Mouse (Mus musculus): ENCODE results near the gene Nme2.

Gene Nme2

DNA sequence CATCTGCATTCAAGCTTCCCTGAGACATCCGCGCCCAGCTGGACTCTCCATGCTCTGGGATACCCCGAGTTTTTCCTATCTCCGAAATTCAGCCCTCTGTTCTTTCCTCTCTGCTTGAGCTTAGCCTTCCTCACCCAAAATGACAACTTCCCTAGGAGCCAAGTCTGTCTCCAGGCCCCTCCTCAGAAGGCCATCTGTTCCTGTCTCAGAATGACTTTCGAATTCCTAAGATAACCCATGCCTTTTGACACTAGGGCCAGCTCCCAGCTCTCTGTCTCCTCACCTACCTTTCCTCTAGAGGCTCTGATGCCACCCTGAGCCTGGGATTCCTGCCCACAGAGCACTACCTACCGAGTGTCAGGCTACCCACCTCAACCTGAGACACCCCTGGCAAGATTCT, at the start of gene Nme2:
Gene Nme2 (minus strand): TSS at position 101 of the 400 bp plus-strand sequence.
- DNase-seq (ENCODE audit: extremely low spot score, low read depth, low spot score): no peak

DNA sequence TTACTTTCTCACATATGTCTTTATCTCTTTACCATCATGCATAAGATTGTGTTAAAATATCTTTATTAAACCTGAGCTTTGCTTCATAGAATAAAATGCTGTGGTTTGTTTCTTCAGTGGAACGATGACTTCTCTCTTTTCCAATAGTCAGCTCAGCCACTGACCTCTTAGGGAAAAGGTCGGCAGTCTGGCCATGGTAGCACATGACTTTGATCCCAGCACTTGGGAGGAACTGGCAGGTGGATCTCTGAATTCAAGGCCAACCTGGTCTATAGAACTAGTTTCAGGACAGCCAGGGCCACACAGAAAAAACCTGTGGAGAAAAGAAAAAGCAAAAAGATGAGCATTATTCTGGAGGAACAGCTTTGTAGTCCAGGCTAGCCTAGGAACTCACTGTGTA, 47.3 kb upstream of the Nme2 start:
- no peak for DNase-seq (ENCODE audit: extremely low spot score, low read depth, low spot score)

DNA sequence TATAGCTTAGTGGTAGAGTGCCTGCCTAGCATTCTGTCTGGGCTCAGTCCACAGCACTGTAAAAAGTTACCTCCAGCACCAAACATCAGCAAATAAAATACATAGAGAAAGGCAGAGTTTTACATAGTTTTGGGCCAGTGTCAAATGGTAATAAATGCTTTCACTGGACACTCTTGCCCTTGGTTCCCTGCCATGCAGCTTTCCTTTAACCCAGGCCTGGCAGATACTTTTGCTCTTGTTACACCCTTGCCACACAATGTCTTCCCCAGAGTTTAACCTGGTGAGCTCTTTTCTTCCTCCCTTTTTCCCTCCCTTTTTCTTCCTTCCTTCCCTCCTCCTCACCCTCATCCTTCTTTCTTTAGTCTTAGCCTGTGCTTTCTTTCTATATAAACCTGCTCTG, 43.2 kb upstream of the Nme2 start:
- no peak for DNase-seq (ENCODE audit: extremely low spot score, low read depth, low spot score)

DNA sequence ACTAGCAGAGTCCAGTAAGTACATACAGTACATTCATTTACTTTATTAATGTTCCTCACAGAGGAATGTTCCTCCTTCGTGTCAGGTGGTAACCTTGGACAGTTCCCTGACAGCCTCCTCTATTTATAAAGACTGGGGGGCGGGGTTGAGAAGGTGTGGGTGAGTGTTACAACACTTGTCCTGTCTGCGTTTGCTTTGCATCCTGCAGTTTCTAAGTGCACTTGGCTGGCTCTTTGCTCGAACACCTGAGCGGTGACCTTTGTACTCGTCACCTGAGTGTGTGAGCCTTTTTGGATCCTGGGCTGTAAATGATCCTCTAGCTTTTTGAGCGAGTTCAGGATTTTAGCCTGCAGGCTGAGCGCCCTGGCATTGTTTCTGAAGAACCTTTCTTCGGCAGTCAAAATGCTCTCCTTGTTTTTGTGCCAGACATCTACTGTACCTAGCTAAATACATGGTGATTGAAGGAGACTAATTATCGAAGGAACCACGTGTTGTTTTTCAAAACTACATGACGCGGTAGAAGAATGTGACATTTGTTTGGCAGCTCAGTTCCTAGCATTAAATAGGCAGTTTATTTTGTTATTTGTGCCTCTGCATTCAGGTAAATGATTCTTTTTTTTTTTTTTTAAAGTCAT, 41.2 kb upstream of the Nme2 start:
- no peak for DNase-seq (ENCODE audit: extremely low spot score, low read depth, low spot score)

DNA sequence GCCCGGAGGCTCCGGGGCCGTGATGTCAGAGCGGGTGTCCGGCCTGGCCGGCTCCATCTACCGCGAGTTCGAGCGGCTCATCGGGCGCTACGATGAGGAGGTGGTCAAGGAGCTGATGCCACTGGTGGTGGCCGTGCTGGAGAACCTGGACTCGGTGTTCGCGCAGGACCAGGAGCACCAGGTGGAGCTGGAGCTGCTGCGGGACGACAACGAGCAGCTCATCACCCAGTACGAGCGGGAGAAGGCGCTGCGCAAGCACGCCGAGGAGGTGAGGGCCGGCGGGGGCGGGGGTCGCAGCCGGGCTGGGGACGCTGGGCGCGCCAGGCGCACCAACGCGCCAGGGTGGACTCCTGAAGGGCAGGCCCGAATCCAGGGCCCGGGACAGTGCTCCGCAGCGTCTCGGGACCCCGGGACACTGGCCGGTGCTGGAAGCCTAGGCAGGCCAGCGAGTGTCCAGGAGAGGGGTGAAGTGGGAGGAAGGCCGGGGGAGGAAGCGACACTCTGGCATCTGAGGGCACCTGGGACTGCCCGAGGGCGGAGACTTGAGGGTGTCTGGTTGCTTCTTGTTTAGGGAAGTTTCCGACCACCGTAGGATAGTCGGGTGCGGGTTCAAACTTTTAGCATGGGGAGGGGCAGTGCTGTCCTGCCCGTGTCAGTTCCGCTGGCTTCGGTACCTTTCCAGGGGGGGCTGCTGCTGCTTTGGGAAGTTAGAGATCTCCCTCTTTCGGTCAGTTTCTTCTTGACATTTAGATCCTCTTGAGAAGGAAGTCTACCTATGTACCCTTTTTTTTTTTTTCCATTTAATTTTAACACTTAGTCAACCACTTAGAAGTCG, 40.5 kb upstream of the Nme2 start:
- no peak for DNase-seq (ENCODE audit: extremely low spot score, low read depth, low spot score)

DNA sequence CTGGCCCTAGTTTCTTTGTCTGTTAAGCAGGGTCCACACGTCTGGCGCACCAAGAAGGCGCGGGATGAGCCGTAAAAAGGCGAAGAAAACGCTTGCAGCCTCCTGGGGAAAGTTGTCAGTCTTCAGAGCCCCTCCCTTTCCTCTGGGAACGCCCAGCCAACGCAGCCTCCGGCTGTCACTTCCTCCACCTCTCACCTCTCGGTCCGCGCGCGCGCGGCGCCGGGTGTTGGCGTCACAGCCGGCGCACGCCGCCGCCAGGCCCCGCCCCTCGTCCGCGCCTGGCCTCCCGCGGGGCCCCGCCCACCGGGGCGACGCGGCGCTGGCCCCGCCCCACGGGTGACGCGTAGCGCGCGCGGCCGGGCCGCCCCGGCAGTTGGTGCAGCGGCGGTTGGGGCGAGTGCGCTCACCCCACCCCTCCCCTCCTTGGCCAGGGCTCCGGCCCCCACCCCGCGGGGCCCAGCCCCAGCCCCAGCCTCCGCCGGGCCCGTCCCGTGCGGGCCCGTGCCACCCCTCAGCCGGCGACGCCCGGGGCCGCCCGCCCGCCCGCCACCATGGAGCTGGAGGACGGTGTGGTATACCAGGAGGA, 39.8 kb upstream of the Nme2 start, which contains the start of gene Spag9:
Gene Spag9 (plus strand): TSS at position 372 of the 586 bp plus-strand sequence.
- peak; percentile 66 for DNase-seq (ENCODE audit: extremely low spot score, low read depth, low spot score)

DNA sequence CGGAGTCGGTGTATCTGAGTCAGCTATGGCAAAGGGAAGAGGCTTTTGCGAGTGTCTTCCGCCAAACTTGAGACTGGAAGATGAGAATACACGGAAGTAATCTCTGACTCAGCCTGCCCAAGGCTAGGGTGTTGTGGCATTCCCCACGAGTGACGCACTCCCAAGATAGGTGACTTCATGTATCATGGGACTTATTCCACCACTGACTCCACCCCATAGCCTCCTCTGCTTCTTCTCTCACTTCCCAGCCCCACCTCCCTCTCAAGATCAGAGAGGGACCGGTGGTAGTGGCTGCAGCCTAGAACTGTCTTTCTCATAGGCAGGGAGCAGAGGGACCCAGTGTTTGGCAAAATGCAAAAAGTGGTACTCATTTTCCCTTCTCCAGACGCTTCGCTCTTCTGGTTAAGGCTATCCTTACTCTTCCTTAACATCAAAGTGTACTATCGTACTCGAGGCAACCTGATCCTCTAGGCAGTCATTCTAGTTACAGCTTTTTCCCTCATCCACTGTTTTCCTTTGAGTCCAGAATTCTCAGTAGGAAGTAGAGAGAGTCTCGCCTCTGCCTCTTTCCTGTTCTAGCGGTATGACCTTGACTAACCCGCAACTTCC, 39.2 kb upstream of the Nme2 start:
- no peak for DNase-seq (ENCODE audit: extremely low spot score, low read depth, low spot score)

DNA sequence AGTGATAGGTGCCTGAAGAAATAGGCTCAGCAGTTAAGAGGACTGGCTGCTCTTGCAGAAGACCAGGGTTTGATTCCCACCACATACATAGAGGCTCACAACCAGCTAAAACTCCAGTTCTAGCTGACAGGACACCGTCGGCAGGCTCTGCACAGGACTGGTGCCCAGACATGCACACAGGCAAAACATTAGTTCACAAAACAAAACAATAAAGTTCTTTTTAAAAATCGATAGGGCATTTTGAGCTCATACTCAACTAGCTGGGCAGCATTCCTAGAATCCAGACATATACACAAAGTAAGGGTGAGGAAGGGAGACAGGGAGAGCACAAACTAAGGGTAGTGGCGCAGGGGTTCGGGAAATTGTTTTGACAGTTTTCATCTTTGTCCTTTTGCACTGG, 38.5 kb upstream of the Nme2 start:
- DNase-seq (ENCODE audit: extremely low spot score, low read depth, low spot score): no peak

DNA sequence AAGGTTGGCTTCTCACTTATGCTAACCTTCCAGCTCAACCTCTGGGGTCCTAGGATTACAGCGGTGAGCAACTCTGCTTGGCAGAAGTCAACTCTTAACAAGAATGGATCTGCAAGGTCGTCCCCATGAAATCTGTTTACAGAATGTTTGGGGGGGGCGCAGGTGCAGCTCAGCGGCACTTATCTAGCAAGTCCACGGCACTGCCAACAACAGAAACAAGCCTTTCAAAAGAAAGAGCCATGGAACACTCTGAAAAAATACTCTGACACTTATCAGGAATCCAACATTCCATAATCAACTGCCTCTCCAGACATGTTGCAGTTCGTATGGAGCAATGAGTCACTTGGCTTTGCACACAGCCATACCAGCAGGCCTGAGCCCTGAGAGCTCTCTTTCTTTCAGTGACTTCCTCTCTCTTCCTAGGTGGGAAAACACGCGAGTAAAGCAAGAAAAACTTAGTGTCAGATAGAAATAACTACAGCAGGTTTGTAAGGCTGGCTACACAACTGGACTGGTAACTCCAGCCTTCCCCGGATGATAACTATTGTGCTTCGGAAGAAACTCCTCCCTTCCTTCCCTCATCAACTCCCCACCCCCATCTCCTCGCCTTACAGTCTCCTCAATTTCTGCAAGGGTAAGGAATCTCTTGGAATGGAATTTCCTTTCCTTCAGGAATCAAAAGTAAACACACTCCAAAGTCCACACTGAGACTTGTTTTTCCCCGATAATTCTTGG, 32.4 kb upstream of the Nme2 start:
- DNase-seq (ENCODE audit: extremely low spot score, low read depth, low spot score): no peak

DNA sequence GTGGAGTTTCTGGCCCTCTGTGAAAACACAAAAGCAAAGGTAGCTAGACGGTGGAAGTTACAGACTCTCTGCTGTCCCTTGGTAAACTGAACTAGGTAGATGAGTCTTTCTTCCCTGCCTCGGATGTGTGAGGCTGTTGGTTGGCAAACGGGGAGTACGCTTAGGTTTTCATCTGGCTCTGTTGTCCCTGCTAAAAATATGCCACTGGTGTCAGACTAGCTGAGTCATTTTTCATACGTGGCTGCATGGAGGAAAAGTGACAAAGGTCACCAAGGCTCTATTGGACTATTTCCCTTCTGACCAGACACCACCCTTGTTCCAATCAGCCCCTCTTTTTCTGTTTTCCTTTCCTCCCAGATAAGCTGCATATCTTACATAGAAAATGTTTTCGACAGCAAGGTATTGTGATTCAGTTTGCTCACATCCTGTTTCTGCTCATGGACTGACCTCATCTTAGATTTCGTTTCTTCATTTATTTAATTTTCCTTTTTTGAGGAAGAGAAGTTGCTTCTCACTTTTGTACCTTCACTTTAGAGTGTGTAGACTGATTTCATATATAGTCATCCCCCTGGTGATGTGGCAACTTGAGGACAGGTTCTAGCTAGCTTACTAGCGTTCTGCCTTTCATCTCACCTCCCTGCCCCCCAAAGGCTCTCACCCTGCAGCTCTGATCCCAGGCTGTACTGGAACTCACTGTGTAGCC, 31.7 kb upstream of the Nme2 start:
- no peak for DNase-seq (ENCODE audit: extremely low spot score, low read depth, low spot score)

DNA sequence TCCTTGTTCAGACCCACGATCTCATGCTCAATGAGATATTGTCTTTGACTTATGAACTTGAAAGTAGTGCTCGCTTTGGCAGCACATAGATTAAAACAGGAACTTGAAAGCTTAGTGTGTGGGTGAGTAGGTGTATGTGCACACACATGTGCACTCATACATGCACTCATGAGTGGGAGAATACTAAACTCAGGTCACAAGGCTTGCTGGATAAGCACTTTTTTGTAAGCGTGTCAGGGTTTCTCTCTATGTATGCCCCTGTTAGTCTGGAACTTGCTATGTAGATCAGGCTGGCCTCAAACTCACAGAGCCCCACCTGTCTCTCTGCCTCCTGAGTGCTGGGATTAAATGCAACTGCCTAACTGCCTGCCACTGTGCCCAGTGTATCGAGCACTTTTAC, 31.0 kb upstream of the Nme2 start:
- DNase-seq (ENCODE audit: extremely low spot score, low read depth, low spot score): no peak

DNA sequence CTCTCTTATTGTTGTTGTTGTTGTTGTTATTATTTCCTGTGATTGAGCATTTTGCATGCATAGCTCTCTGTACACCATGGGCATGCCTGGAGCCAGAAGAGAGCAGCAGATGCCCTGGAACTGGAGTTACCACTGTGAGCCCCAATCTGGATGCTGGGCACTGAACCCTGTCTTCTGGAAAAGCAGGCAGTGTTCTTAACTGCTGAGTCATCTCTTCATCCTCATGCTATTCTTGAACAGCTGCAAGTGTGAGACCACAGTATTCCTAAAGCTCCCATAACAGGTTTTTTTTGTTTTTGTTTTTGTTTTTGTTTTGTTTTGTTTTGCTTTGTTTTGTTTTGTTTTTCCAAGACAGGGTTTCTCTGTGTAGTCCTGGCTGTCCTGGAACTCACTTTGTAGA, 30.2 kb upstream of the Nme2 start:
- DNase-seq (ENCODE audit: extremely low spot score, low read depth, low spot score): no peak

DNA sequence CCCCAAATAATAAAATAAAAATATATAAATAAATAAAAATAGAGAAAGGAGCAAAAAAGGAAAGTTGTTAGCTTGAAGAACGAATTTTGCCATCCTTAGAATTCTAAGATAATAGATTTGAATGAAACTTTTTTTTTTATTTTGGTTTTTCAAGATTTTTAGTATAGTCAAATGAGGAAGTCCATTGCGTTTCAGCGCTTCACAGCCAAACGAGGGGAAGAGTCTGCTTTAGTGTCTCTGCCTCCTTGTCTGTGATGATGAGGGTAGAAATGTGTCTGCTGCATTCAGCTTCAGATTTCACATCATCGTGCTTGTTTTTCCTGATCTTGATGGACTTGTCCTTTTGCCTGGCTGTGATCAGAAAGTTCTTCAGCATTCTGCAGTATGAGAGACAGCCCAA, 29.2 kb upstream of the Nme2 start:
- DNase-seq (ENCODE audit: extremely low spot score, low read depth, low spot score): no peak

DNA sequence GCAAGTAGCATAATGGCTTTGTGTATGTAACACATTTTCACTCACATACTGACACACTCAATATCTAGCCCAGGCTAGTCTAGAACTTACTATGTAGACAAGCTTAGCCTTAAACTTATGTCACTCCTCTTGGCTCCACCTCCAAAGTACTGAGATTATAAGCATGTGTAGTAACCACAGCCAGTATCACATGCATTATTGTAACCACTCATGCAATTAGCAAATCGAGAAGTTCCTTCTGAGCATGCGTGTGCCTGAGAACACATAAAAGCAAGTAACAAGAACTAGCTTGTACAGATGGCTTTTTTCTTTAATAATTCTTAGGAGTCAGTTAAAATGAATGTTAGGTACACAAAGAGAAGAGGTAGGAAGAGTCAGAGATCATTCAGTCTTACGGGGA, 28.6 kb upstream of the Nme2 start:
- DNase-seq (ENCODE audit: extremely low spot score, low read depth, low spot score): no peak

DNA sequence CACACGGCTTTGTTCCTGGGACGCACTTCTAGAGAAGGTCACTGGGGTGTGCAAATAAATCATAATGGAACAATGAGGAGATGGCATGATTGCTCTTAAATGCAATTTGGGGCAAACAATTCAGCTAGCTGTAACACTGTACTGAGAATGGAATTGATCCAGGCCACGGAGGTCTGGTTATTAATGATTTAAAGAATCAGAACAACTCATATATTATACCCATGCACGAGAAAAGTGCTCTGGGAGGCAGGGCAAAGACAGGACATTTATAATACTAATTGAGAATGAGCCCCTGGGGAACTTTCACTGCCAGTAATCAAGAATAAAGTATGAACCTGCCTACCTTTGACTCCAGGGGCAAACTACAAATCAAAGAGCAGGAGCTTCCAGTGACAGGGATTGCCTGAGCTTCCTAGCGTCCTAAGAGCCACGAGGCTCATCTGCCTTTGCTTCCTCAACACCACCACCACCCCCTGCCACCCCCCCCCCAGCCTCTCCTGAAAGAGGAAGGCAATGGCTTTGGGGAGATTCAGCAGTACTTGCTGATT, 23.5 kb upstream of the Nme2 start:
- DNase-seq (ENCODE audit: extremely low spot score, low read depth, low spot score): no peak

DNA sequence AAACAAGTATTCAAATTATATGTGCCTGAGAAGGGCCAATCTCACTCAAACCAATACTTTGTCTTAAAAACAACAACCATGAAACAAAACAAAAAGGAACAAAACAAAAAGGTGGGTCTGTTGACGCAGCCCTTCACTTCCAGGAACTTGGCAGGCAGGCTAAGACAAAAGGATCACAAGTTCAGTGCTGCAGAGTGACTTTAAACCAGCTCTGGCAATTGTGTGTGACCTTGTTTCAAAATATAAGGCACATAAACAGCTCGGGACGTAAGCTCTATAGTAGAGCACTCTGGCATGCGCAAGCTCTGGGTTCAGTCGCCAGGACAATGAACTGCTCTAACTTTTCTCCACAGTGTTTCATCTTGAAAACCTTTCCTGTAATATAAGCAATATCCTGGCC, 16.9 kb upstream of the Nme2 start:
- DNase-seq (ENCODE audit: extremely low spot score, low read depth, low spot score): no peak

DNA sequence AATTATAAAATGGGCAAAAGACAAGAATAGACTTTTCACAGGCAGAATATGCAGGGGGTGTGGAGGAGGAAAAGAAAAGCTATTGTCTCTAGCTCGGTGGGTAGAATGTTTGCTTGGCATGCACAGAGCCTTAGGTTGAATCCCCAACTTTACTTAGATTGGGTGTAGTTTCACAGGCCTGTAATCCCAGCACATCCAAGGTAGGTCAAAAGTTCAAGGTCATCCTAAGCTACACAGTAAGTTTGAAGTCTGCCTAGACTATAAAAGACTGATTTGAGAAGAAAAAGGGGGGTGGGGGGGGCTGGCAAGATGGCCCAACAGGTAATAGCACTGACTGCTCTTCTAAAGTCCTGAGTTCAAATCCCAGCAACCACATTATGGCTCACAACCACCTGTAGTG, 13.7 kb upstream of the Nme2 start:
- no peak for DNase-seq (ENCODE audit: extremely low spot score, low read depth, low spot score)

DNA sequence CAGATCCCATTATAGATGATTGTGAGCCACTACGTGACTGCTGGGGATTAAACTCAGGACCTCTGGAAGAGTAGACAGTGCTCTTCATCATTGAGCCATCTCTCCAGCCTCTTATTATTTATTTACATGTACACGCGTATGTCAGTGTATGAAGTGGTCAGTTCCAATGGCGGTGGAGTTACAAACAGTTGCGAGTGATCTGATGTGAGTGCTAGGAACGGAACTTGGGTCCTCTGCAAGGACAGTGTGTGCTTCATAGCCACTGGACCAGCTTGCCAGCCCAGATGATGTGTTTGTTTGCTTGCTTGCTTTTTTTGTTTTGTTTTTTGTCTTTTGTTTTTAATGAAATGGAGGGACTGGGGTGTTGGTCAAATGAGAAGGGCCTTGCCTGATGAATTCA, 13.1 kb upstream of the Nme2 start:
- DNase-seq (ENCODE audit: extremely low spot score, low read depth, low spot score): no peak

DNA sequence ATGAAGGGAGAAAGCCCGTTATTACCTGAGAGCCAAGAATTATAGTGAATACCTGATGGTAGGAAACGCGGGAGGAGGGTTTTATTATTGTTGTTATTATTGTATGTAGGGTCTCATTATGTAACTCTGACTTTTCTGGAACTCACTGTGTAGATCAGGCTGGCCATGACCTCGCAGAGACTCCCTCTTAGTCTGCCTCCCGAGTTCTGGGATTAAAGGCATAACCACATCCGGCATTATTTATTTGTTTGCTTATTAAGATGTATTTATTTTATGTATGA, 12.7 kb upstream of the Nme2 start:
- no peak for DNase-seq (ENCODE audit: extremely low spot score, low read depth, low spot score)

DNA sequence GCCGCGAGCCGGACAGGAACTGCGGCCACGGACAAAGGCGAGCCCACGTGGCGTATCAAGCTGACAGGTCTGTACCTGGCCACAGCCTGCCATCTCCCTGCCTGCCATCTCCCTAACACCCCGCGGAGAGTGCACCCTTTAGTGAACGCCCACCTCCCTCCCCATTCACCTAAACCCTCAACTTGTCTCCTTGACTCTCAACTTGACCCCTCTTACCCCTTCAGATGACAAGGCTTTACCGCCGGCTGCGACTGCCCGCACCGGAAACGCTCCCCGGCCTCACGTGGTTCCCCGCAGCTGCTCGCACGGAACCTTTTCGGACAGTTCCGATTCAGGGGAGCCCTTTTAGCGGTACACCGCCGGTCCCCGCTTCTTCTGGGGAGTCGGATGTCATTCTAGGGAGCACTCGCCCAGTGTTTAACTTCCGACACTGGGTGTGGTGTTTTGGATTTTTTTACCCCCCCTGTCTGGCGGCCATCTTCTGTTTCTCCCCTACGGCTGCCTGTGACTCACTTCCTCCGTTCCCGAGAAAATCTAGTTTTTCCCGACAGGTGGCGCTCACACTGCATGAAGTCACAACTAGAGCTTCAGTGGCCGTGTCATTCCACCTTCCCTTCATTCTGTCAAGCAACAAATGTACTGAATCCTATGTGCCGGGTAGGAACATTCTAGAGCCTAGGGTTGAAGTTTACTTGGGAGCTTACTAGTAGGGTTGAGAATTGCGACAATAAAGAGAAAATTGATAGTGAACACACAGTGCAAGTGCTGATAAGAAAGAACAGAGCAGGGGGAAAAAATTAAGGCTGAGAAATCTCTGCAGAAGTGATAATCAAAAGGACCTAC, 12.2 kb upstream of the Nme2 start, which contains the start of the genes Gm20390 and Nme1:
Gene Gm20390 (minus strand): TSS at position 289 of the 843 bp plus-strand sequence.
Gene Nme1 (minus strand): TSS at position 517 of the 843 bp plus-strand sequence.
- peak; percentile 93 for DNase-seq (ENCODE audit: extremely low spot score, low read depth, low spot score)
